Mouse (Mus musculus) WW6 (cell line): ENCODE results near the gene Hcfc1.

ENCODE experiments used
- DNase-seq: peaks from one replicate; pipeline ENCODE4 v3.0.0-alpha.2; 2013; ENCODE audit warnings: low read depth, low spot score

The Hcfc1 gene

DNA sequence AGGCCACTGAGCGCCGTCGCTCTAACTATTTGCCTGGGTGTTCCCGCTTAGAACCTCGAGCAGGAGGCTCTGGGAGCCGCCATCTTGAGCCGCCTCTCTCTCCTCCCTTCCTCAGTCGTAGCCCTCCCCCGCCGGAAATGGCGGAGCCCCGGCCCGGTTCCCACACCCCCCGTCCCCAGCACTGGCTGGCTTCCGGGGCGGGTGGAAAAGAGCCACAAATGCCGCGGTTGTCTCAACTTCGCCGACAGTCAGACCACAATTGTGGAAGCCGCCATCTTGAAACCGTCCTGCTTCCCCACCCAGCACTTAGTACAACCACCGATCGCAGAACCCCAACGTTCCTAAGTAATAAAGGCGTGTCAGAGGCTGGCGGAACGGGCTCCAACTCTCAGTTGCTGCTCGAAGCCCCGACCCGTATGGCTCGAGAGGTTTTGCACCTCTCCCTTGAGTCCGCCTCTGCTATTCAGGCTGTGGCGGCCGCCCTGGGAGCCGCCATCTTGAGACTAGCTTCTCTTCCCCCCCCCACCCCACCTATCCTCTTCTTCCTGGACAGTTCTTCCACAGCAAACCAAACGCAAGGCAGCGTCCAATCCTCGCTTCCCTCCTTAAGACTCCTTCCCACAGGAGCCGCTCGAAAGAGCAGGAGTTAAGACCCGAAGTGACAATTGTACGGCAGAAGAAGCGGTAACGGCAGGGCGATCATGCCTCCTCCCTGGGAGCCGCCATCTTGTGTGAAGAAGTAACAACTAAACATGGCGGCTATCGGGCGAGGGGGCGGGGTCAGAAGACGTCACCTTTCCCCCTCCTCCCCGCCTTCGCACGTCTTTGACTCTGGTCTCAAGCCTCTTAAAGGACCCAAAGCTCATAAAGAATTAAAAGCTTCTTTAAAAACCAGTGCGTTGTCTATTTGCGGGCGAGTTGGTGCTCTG is at the start of gene Hcfc1:
TSS of gene Hcfc1 (minus strand) at position 110 of the 929 bp plus-strand sequence.
- peak; percentile 38 for DNase-seq

DNA sequence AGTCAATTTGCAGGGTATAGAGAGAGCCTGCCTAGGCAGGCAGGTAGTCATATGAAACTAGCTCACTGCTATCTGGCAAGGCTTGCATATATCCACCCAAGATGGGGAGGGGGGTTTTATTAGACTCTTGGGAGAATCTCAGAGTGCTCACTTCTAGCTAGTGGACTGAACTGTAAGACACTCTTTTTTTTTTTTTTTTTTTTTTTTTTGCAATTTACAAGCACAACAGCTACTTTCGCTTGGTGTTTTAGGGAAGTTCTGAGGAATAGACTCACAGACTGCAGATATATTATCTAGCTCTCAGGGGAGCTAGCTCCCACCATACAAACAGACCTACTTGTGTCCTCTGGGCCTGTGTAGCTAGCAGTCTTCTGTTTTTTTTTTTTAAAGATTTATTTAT is 48.4 kb upstream of the Hcfc1 start:
- DNase-seq: no peak

GRCm38 (mm10) chrX:74008063-74008462 is 41.9 kb upstream of the Hcfc1 start:
- peak; percentile 57 for DNase-seq

- DNase-seq: no peak
Measured at GRCm38 (mm10) chrX:74006401-74006800, 40.2 kb upstream of the Hcfc1 start.

DNA sequence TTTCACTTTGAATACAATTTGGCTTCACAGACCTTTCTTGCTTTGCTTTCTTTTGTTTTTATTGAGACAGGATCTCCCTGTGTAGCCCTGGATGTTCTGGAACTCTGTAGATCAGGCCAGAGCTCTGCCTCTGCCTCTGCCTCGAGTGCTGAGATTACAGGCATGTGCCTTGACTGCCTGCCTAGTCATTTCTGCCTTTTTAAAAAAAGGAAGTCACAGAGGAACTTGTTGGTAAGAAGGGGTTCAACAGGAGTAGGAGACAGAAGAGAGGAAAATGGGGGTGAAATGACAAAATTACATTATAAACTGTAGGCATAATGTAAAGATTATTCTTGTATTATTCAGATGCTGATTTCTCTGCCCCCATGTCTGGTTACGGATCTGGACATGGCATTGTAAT is 37.5 kb upstream of the Hcfc1 start:
- no peak for DNase-seq

DNA sequence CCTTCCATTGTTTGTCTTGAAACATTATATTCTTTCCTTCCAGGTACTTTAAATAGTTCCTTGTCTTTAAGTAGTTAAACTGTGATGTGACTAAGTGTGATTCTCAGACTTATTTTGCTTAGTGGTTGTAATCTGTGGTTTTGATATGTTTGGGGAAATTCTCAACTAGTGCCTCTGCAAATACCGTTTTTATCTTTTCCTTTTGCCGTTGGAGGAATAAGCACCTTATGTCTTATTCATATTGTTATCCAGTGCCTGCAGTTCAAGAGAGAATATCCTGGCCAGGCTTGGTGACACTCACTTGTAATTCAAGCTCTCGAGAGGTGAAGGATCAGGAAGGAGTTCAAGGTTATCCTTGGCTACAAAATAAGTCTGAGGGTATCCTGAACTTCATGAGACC is 34.9 kb upstream of the Hcfc1 start:
- DNase-seq: no peak

- no peak for DNase-seq
Measured at GRCm38 (mm10) chrX:73998911-73999869, 33.0 kb upstream of the Hcfc1 start.

- DNase-seq: no peak
Measured at GRCm38 (mm10) chrX:73977783-73978182, 11.6 kb upstream of the Hcfc1 start.

DNA sequence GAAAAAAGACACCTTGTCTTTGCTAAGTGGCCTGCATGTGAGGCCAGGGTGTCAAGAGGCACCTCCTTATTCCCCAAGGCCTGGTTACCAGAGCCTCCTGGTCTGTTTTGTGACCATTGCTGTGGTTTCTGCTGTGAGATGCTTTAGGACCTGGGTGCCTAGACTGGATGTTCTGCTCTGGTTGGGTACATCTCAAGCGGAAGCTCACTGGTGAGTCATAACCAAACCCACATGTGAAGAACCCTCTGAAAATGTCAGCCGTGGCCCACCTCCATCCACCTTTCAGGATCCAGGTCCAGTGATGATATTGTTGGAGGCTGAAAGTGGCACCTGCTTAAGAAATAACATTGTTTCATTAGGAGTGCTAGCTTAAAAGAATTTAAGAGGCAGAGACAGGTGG is 10.1 kb upstream of the Hcfc1 start:
- no peak for DNase-seq

DNA sequence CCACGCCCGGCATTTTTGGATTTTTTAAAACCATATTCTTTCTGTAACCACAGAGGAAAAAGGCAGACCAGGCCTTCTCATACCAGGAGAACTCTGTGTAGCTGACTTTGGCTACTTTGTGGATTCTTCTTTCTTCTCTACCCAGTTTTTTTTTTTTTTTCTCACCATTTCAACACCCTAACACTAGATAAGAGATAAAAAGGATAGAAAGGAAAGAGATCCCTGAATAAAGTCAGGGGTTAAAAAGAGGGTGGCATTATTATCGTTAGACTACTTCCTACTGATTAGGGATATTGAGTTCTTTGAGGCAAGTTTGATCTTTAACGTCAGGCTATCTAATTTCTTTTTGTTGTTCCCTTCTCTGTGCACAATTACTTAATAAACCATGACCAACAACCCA is 6.6 kb upstream of the Hcfc1 start:
- DNase-seq: no peak

GRCm38 (mm10) chrX:73970781-73971180 is 4.6 kb upstream of the Hcfc1 start:
- DNase-seq: no peak

- no peak for DNase-seq
Measured at GRCm38 (mm10) chrX:73969729-73970128, 3.6 kb upstream of the Hcfc1 start.

DNA sequence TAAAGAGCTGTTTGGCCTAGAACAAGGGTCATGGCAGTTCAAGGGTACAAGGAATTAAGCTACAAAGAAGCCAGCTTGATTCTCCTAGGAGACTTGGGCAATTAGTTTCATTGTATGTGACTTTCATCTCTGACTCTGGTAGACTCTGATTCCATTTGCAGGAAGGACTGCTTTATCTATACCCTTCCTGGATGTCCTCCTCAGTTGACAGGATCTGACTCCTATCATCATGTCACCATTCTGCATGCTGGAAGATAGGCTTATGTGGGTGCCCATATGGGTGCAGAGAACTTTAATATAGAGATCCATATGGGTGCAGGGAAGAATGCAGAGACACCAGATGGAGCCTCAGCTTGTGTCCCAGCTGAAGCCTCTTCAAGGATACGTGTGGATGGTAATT is 3.0 kb upstream of the Hcfc1 start:
- DNase-seq: no peak

- peak; percentile 67 for DNase-seq
Measured at GRCm38 (mm10) chrX:73967177-73968075, 1.3 kb upstream of the Hcfc1 start.

- no peak for DNase-seq
Measured at GRCm38 (mm10) chrX:73965307-73965706, 850 bp downstream of the Hcfc1 start.

DNA sequence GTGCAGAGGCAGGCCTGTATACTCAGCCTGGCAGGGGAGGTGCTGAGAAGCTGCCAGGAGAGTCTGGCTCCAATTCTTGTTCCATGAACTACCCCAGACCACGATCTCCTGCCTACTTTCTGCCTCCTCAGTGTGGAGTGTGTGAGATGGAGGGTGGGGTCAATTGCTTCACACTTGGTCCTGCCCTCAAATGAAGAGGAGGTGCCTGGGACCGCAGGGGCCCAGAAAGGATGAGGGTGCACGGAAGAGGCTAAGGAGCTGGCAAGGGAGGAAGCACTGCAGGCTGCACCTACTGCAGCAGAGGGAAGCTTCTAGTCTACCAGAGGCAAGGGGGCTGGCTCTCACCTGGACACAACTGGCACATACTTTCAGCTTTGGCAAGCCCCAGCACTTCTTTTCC is 1.8 kb downstream of the Hcfc1 start:
- DNase-seq: no peak

DNA sequence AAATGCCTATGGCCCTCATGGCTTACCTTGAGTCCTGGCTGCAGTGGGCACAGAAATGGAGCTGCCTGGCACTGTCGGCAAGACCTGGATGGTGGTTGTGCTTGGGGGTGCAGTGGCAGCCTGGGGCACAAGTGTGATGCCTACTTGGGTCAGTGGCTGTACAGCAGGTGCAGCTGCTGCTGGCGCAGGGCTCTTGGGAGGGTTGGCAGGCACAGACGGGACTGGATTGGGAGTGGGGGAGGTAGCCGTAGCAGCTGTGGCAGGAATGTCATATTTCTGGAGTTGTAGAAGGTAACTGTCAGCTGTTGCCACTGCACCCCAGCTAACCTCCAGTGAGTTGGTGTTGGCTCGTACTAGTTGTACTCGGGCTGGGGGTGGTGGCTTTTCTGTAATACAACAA is 11.2 kb downstream of the Hcfc1 start:
- DNase-seq: no peak

DNA sequence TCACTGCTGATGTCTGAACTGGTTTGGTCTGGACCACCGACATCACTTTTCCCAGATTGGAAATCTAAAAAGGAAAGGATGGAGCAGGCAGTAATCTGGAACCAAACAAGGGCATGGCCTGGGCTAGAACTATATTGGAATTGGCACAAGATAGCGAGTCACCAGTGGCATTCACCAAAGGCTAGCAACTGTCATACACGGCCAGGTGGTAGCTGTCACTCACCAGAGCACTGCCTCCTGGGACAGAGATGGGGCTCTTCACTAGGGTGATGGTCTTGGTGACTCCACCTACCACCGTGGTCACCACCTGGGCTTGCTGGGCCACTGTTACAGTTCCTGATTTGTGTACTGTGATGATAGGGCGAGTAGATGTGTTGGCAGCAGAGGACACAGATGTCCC is 13.6 kb downstream of the Hcfc1 start:
- DNase-seq: no peak

DNA sequence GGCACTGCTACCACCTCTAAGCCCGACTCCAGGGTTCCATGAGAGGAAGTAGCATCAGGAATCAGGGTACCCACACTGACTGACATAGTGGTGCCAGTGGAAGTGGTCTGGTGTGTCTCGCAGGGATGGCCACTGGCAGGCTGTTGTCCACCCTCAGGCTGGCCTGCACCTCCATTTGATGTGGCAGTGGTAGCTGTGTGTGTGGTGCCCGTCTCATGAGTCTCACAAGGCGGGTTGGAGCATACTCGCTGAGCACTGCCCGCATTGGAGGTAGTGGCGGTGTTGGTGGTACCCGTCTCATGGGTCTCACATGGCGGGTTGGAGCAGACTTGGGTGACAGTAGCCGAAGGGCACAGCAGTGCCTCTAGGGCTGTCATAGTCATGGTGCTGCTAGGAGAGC is 16.8 kb downstream of the Hcfc1 start:
- no peak for DNase-seq

- peak; percentile 29 for DNase-seq
Measured at GRCm38 (mm10) chrX:73948647-73949046, 17.5 kb downstream of the Hcfc1 start.

DNA sequence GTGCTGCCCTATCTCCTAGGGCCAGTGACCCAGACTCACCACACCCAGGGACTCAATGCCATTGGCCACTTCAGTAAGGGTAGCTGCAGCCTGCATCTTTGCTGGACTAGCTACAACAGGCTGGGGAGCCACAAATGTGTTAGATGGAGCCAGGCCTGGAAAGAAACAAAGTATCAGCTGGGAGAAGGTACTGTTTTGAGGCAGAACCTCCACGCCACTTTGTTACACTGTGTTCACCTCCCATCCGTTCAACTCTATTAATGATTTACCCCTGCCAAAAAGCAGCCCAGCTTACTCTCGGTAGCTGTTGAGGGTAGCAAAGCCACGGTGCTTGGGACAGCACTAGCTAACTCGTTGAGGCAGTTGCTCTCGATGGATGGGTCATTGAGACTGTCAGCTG is 19.3 kb downstream of the Hcfc1 start:
- DNase-seq: no peak
